Mouse (Mus musculus) embryonic facial prominence, embryonic 14.5 days (tissue): ENCODE data around the gene Rab19. TPM values are rescaled to one million over a fixed set of nuclear protein-coding genes. Genes with fewer than 3 reads are reported as not detected.

Source experiments
- ATAC-seq: fragments of 200-750 bp; cut with Nextera tagmentation; 2 replicates; pipeline ENCODE4 v1.8.0; 2017; ENCODE audit warnings: low read depth, moderate number of reproducible peaks, moderate TSS enrichment
- DNase-seq: peaks from one replicate; pipeline ENCODE4 v3.0.0-alpha.2; 2015; ENCODE audit warnings: low spot score
- H3K27ac ChIP-seq: fragments of 300-500 bp; sonication (generic); replicated peaks from 2 replicates; pipeline ENCODE4 v1.5.1; 2014; ENCODE audit warnings: low read depth, mild to moderate bottlenecking, low read length, moderate library complexity
- H3K27me3 ChIP-seq: fragments of 300-500 bp; sonication (generic); replicated peaks from 2 replicates; pipeline ENCODE4 v1.6.1; 2014; ENCODE audit warnings: low read length; ENCODE audit not compliant: control insufficient read depth, insufficient read depth
- H3K36me3 ChIP-seq: fragments of 300-500 bp; sonication (generic); 2 replicates; pipeline ENCODE4 v1.6.1; 2014; ENCODE audit warnings: low read length, mixed read lengths; ENCODE audit not compliant: control insufficient read depth, insufficient read depth
- H3K4me1 ChIP-seq: fragments of 300-500 bp; sonication (generic); 2 replicates; pipeline ENCODE4 v1.6.1; 2014; ENCODE audit warnings: antibody characterized with exemption, low read length; ENCODE audit not compliant: control insufficient read depth, insufficient read depth
- H3K4me2 ChIP-seq: fragments of 300-500 bp; sonication (generic); 2 replicates; pipeline ENCODE4 v1.6.1; 2014; ENCODE audit warnings: low read depth, mild to moderate bottlenecking, low read length, moderate library complexity, mixed read lengths
- H3K4me3 ChIP-seq: fragments of 300-500 bp; sonication (generic); 2 replicates; pipeline ENCODE4 v1.5.1; 2014; ENCODE audit warnings: low read depth, mild to moderate bottlenecking, low read length
- H3K9ac ChIP-seq: fragments of 300-500 bp; sonication (generic); 2 replicates; pipeline ENCODE4 v1.6.1; 2014; ENCODE audit warnings: low read depth, mild to moderate bottlenecking, low read length, moderate library complexity, mixed read lengths
- H3K9me3 ChIP-seq: fragments of 300-500 bp; sonication (generic); 2 replicates; pipeline ENCODE4 v1.6.1; 2016; ENCODE audit warnings: low read length; ENCODE audit not compliant: control insufficient read depth
- WGBS: fragments of 180-500 bp; shearing (Covaris S2); extraction: QIAGEN DNeasy Blood & Tissue Kit; methylation state at CpG from one replicate; pipeline ENCODE4 v1.1.7; 2014; 5-methylcytosine and 5-hydroxymethylcytosine counted together
- polyA plus RNA-seq: library from polyadenylated mRNA; unstranded; fragments of >200 nt; fragmentation: Nextera tagmentation; extraction: Ambion mirVana; gene quantifications from 2 replicates; pipeline ENCODE4 v1.2.1, GENCODE M21; 2014

Rab19 gene
- 0.93 and 1.8 TPM in 2 replicates for polyA plus RNA-seq

GRCm38 (mm10) chr6:39381125-39381880, at the start of gene Rab19:
Rab19 (plus strand) TSS chr6:39381175.
- no peaks in the 10 kb centered on the region; the same call in 1 of the 2 replicates for H3K4me1 ChIP-seq
- peak within 1 kb of the TSS; percentile 39; the same call in 1 of the 2 replicates for H3K9ac ChIP-seq
- no peaks in the 10 kb centered on the region for H3K27me3 ChIP-seq
- 6% methylated on average over 20 of the region's 20 CpGs for WGBS
- peak within 1 kb of the TSS; percentile 33 for H3K4me3 ChIP-seq
- no peak within 1 kb of the TSS for H3K27ac ChIP-seq
- peak within 1 kb of the TSS; percentile 59 for H3K4me2 ChIP-seq
- no peaks in the 10 kb centered on the region for H3K9me3 ChIP-seq
- ATAC-seq (no peak), DNase-seq (peak; percentile 11)
- no peaks in the 10 kb centered on the region for H3K36me3 ChIP-seq

- Histone ChIP-seq H3K36me3 (peaks cover 34% of the 10 kb centered on the region), H3K27ac (no peak overlapping the region), H3K9ac (no peak overlapping the region), H3K4me1 (no peaks in the 10 kb centered on the region), H3K27me3 (no peaks in the 10 kb centered on the region), H3K9me3 (no peaks in the 10 kb centered on the region), H3K4me2 (no peak overlapping the region), H3K4me3 (no peak overlapping the region)
- ATAC-seq (no peak), DNase-seq (no peak)
- 87% methylated on average over 7 of the region's 7 CpGs for WGBS
Measured at GRCm38 (mm10) chr6:39331998-39332700, 48.8 kb upstream of the Rab19 start.

GRCm38 (mm10) chr6:39334224-39334623, 46.8 kb upstream of the Rab19 start:
- Histone ChIP-seq H3K27me3 (no peaks in the 10 kb centered on the region), H3K4me1 (no peaks in the 10 kb centered on the region), H3K9me3 (no peaks in the 10 kb centered on the region), H3K4me3 (no peak overlapping the region), H3K27ac (no peak overlapping the region), H3K4me2 (no peak overlapping the region), H3K9ac (no peak overlapping the region), H3K36me3 (peaks cover 45% of the 10 kb centered on the region)
- DNase-seq (no peak), ATAC-seq (no peak)
- 82% methylated on average over 7 of the region's 7 CpGs for WGBS

DNA sequence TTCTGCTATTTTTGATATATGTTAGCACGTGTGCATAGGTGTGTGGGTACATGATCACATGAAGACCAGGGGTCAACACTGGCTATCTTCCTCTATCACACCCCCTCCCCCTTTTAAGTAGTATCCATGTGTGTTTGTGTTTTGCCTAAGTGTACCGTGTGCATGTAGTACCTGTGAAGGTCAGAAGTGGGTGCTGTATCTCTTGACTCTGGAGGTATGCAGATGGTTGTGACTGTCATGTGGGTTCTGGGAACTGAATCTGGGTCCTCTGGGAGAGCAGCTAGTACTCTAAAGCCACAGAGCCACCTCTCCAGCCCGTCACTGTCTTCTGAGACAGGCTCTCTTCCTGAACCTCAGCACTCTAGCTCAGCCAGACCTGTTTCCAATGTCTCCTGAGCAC, 46.1 kb upstream of the Rab19 start:
- peaks cover 45% of the 10 kb centered on the region for H3K36me3 ChIP-seq
- H3K9me3 ChIP-seq, result no peaks in the 10 kb centered on the region
- DNase-seq, result no peak
- no peak overlapping the region for H3K9ac ChIP-seq
- no peaks in the 10 kb centered on the region for H3K27me3 ChIP-seq
- H3K4me3 ChIP-seq, result no peak overlapping the region
- WGBS, result 92% methylated on average over 3 of the region's 3 CpGs
- ATAC-seq, result no peak
- no peak overlapping the region for H3K27ac ChIP-seq
- no peak overlapping the region for H3K4me2 ChIP-seq
- H3K4me1 ChIP-seq, result no peaks in the 10 kb centered on the region

DNA sequence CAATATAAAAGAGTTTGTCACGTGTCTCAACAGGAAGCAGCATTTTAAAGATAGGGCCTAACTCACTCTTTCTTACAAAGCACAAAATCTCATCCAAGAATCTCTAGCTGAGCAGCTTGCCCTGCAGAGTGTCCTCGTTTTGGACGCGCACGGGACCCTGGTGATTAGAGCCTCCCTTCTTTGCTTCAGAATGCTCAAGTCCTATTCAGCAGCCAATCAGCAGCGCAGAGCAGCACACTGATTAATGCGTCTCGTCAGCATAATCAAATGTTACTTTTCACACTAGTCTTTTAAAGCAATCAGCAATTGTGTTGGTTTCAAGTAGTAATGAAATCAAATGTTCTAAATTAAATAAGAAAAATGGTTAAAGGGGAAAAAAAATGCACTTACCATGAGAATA, 42.6 kb upstream of the Rab19 start:
- Histone ChIP-seq H3K27ac (no peak overlapping the region), H3K9me3 (no peaks in the 10 kb centered on the region), H3K9ac (no peak overlapping the region), H3K4me3 (no peak overlapping the region), H3K27me3 (no peaks in the 10 kb centered on the region), H3K36me3 (peaks cover 62% of the 10 kb centered on the region), H3K4me1 (no peaks in the 10 kb centered on the region), H3K4me2 (no peak overlapping the region)
- WGBS, result 85% methylated on average over 8 of the region's 8 CpGs
- DNase-seq (no peak), ATAC-seq (no peak)

DNA sequence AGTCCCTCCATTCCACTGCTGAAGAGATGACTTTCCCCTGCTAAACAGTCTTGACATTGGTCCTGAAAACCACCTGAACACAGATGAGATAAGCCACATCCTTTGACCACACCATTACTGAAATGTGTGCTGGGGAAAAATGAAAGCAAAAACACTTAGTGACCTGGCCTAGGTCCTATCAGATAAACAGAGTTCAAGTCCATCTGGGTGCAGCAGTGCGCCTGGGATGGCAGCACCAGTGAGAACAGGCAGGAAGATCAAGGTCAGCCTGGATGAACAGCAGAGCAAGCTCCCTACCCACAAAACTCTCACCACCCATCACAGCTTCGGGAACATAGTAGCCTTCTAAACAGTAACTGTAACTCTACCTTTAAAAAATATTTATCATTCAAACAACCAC, 39.2 kb upstream of the Rab19 start:
- no peaks in the 10 kb centered on the region for H3K9me3 ChIP-seq
- no peak for DNase-seq
- no peak overlapping the region for H3K4me3 ChIP-seq
- H3K4me2 ChIP-seq, result no peak overlapping the region
- 65% methylated on average over 2 of the region's 2 CpGs for WGBS
- H3K27me3 ChIP-seq, result no peaks in the 10 kb centered on the region
- no peak overlapping the region for H3K9ac ChIP-seq
- no peaks in the 10 kb centered on the region for H3K4me1 ChIP-seq
- peaks cover 63% of the 10 kb centered on the region for H3K36me3 ChIP-seq
- no peak for ATAC-seq
- H3K27ac ChIP-seq, result no peak overlapping the region

DNA sequence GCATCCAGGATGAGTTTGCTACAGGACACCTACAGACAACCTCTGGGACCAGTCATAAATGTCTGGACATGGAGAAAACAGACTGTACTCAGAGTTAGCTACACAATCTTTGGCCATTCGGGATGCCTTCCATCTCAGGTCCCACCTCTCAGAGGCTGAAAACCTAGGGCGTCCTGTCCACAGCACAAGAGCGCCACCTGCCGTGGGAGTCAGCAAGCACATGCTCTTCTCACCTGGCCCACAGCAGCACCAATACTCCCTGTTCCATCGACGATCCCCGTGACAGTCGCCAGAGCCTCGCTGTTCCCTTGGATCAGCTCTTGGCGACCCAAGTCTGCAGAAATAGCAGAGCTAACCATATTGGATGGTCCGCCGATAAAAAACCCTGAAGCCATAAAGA, 37.0 kb upstream of the Rab19 start:
- 15% methylated on average over 12 of the region's 12 CpGs for WGBS
- peaks cover 60% of the 10 kb centered on the region for H3K36me3 ChIP-seq
- no peak overlapping the region for H3K9ac ChIP-seq

DNA sequence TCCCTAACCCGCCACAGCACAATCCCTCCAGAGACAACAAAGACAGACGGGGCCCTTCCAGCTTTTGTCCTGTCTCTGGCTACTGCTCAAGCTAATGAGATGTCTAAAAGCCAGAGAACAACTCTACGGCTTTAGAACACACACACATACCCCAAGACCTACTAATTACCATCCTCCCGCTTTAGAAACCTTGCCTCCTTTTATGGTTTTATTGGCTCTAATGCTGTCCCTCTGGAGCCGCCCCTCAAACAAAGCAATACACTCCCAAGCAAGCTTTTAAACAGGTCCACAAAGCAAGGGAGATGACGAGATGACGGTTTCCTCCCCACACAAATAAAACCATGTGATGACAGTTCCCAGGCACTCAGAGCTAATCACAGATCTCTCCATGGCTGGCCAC, 35.5 kb upstream of the Rab19 start:
- 83% methylated on average over 7 of the region's 7 CpGs for WGBS
- Histone ChIP-seq H3K9me3 (no peaks in the 10 kb centered on the region), H3K4me3 (no peak overlapping the region), H3K36me3 (peaks cover 74% of the 10 kb centered on the region), H3K9ac (no peak overlapping the region), H3K4me2 (no peak overlapping the region), H3K27ac (no peak overlapping the region), H3K4me1 (no peaks in the 10 kb centered on the region), H3K27me3 (no peaks in the 10 kb centered on the region)
- DNase-seq, result no peak
- no peak for ATAC-seq

More for the DNA sequence above, 37.0 kb upstream of the Rab19 start:
- ATAC-seq, result peak; percentile 83
- Histone ChIP-seq H3K27me3 (no peaks in the 10 kb centered on the region), H3K4me2 (no peak overlapping the region), H3K4me1 (no peaks in the 10 kb centered on the region), H3K4me3 (no peak overlapping the region), H3K27ac (no peak overlapping the region), H3K9me3 (no peaks in the 10 kb centered on the region)
- DNase-seq, result peak; percentile 78
